Mouse (Mus musculus) cerebellum, adult 18-20 months (tissue): Measurements from ENCODE around the gene Chchd1.
A peak's percentile ranks its signal among the peaks of the same experiment; 100 is the strongest.

ENCODE experiments used
- DNase-seq, 2 experiments: peaks; one replicate each; pipeline ENCODE4 v3.0.0; 2021

Chchd1 gene

GRCm38 (mm10) chr14:20702741-20703381 lies at the start of gene Chchd1:
TSS of gene Chchd1 (plus strand) at chr14:20703006.
- DNase-seq, result peak; percentile 87 to 93

- no peak for DNase-seq
Measured at GRCm38 (mm10) chr14:20654690-20655421, 48.0 kb upstream of the Chchd1 start.

- DNase-seq, result no peak
Measured at GRCm38 (mm10) chr14:20655731-20656130, 47.1 kb upstream of the Chchd1 start.

- DNase-seq, result no peak
Measured at GRCm38 (mm10) chr14:20656361-20656760, 46.4 kb upstream of the Chchd1 start, which contains the start of gene Myoz1. TSS of gene Myoz1 (minus strand) at chr14:20656540.

- DNase-seq, result peak; percentile 41 to 50
Measured at GRCm38 (mm10) chr14:20658326-20658725, 44.5 kb upstream of the Chchd1 start.

- DNase-seq, result no peak
Measured at GRCm38 (mm10) chr14:20658902-20659301, 43.9 kb upstream of the Chchd1 start.

- no peak for DNase-seq
Measured at GRCm38 (mm10) chr14:20659687-20660086, 43.1 kb upstream of the Chchd1 start.

- DNase-seq, result peak; percentile 95 to 99
Measured at GRCm38 (mm10) chr14:20660827-20661660, 41.8 kb upstream of the Chchd1 start.

GRCm38 (mm10) chr14:20661661-20662331 lies 41.0 kb upstream of the Chchd1 start:
- DNase-seq, result peak; percentile 23 to 34

- DNase-seq, result no peak
Measured at GRCm38 (mm10) chr14:20662740-20663139, 40.1 kb upstream of the Chchd1 start.

- no peak for DNase-seq
Measured at GRCm38 (mm10) chr14:20663601-20664000, 39.2 kb upstream of the Chchd1 start.

GRCm38 (mm10) chr14:20664436-20664835 lies 38.4 kb upstream of the Chchd1 start:
- no peak for DNase-seq

- DNase-seq, result no peak
Measured at GRCm38 (mm10) chr14:20667469-20667868, 35.3 kb upstream of the Chchd1 start.

- no peak for DNase-seq
Measured at GRCm38 (mm10) chr14:20668154-20668810, 34.5 kb upstream of the Chchd1 start, which contains the start of gene Synpo2l. TSS of gene Synpo2l (minus strand) at chr14:20668354.

- DNase-seq, result peak in 1 of 2 experiments; percentile 41
Measured at GRCm38 (mm10) chr14:20672990-20673389, 29.8 kb upstream of the Chchd1 start.

GRCm38 (mm10) chr14:20673735-20674063 lies 29.1 kb upstream of the Chchd1 start:
- peak in 1 of 2 experiments; percentile 64 for DNase-seq

GRCm38 (mm10) chr14:20674064-20674833 lies 28.6 kb upstream of the Chchd1 start, which contains the start of gene Sec24c:
TSS of gene Sec24c (plus strand) at chr14:20674308.
- DNase-seq, result peak; percentile 98 to 99

- no peak for DNase-seq
Measured at GRCm38 (mm10) chr14:20677906-20678305, 24.9 kb upstream of the Chchd1 start.

- DNase-seq, result no peak
Measured at GRCm38 (mm10) chr14:20681742-20682141, 21.1 kb upstream of the Chchd1 start.

GRCm38 (mm10) chr14:20682498-20682897 lies 20.3 kb upstream of the Chchd1 start:
- no peak for DNase-seq

GRCm38 (mm10) chr14:20686576-20686975 lies 16.2 kb upstream of the Chchd1 start:
- DNase-seq, result no peak
